Mouse (Mus musculus) CH12.LX (cell line): ENCODE data around the gene Gm49368. TPM values are rescaled to one million over a fixed set of nuclear protein-coding genes. Genes with fewer than 3 reads are reported as not detected.

Source experiments
- DNase-seq: peaks from one replicate; pipeline ENCODE4 v3.0.0-alpha.2; 2013; ENCODE audit errors: extremely low read depth
- H3K27ac ChIP-seq: 2 replicates; pipeline ENCODE4 v1.5.1; 2012; ENCODE audit warnings: low read depth, mild to moderate bottlenecking, control low read depth, moderate library complexity; ENCODE audit not compliant: insufficient read depth
- H3K27me3 ChIP-seq: replicated peaks from 2 replicates; pipeline ENCODE3; 2012; ENCODE audit warnings: inconsistent platforms
- H3K36me3 ChIP-seq, 2 experiments: replicated peaks in 1 of 2; 2 replicates each; pipeline versions ENCODE3 to v1.6.1; 2012; ENCODE audit warnings: inconsistent platforms in 1 of 2, low read length in 1 of 2, mild to moderate bottlenecking in 1 of 2, mixed read lengths in 1 of 2, moderate library complexity in 1 of 2; ENCODE audit not compliant: control insufficient read depth in 1 of 2, insufficient read depth in 1 of 2
- H3K4me1 ChIP-seq, 2 experiments: 2 replicates each; pipeline ENCODE4 v1.6.1; 2012; ENCODE audit warnings: inconsistent platforms in 1 of 2, moderate library complexity in 1 of 2; ENCODE audit not compliant: insufficient read depth in 2 of 2, control insufficient read depth in 1 of 2
- H3K4me2 ChIP-seq: 2 replicates; pipeline ENCODE4 v1.6.1; 2012; ENCODE audit warnings: low read depth, mild to moderate bottlenecking, control low read depth; ENCODE audit not compliant: poor library complexity, insufficient read depth, severe bottlenecking
- H3K4me3 ChIP-seq, 3 experiments: fragments of 150-350 bp in 1 of 3; sonication (generic) in 1 of 3; replicated peaks in 1 of 3; 2 replicates each; pipeline versions ENCODE3 to v1.5.1; 2011 to 2012; ENCODE audit warnings: low read depth in 2 of 3, low read length in 2 of 3, mild to moderate bottlenecking in 2 of 3, moderate library complexity in 2 of 3, control low read depth in 1 of 3, improper control_type of control experiment in 1 of 3, inconsistent platforms in 1 of 3, mixed read lengths in 1 of 3; ENCODE audit not compliant: poor library complexity in 1 of 3
- H3K79me2 ChIP-seq: replicated peaks from 2 replicates; pipeline ENCODE4 v1.6.1; 2012; ENCODE audit warnings: mild to moderate bottlenecking, moderate library complexity; ENCODE audit not compliant: control insufficient read depth, poor library complexity, insufficient read depth, severe bottlenecking; ENCODE audit errors: extremely low read depth
- H3K9ac ChIP-seq: 2 replicates; pipeline ENCODE4 v1.6.1; 2012; ENCODE audit warnings: low read depth, mild to moderate bottlenecking, control low read depth, moderate library complexity; ENCODE audit not compliant: insufficient read depth
- H3K9me3 ChIP-seq: replicated peaks from 2 replicates; pipeline ENCODE3; 2012; ENCODE audit warnings: low read length, inconsistent platforms, mixed read lengths
- BHLHE40 ChIP-seq: IDR thresholded peaks from 2 replicates; pipeline ENCODE4 v1.6.1; 2011; ENCODE audit warnings: mild to moderate bottlenecking, low read depth, low read length, improper control_type of control experiment
- CHD1 ChIP-seq: IDR thresholded peaks from 2 replicates; pipeline ENCODE4 v1.6.1; 2012; ENCODE audit warnings: low read depth, low read length, improper control_type of control experiment, inconsistent platforms
- CTCF ChIP-seq, 2 experiments: IDR thresholded peaks in 1 of 2; conservative IDR thresholded peaks in 1 of 2; 2 replicates each; pipeline ENCODE4 v1.5.1; 2011 to 2012; ENCODE audit warnings: low read depth in 2 of 2, low read length in 2 of 2, improper control_type of control experiment in 1 of 2, inconsistent platforms in 1 of 2, mild to moderate bottlenecking in 1 of 2, moderate library complexity in 1 of 2
- E2F4 ChIP-seq: IDR thresholded peaks from 2 replicates; pipeline ENCODE4 v1.6.1; 2011; ENCODE audit warnings: low read depth, low read length, improper control_type of control experiment; ENCODE audit not compliant: insufficient replicate concordance
- ELF1 ChIP-seq: IDR thresholded peaks from 2 replicates; pipeline ENCODE4 v1.6.1; 2014; ENCODE audit warnings: low read depth, mild to moderate bottlenecking, inconsistent platforms, low read length, improper control_type of control experiment
- EP300 ChIP-seq: IDR thresholded peaks from 2 replicates; pipeline ENCODE4 v1.6.1; 2011; ENCODE audit warnings: low read length, improper control_type of control experiment
- ETS1 ChIP-seq: conservative IDR thresholded peaks from 2 replicates; pipeline ENCODE4 v1.6.1; 2012; ENCODE audit warnings: low read depth, mild to moderate bottlenecking, inconsistent platforms, low read length, improper control_type of control experiment, moderate library complexity
- GABPA ChIP-seq: IDR thresholded peaks from 2 replicates; pipeline ENCODE4 v1.6.1; 2012; ENCODE audit warnings: low read depth, low read length, improper control_type of control experiment, inconsistent platforms; ENCODE audit not compliant: insufficient replicate concordance
- IRF4 ChIP-seq: IDR thresholded peaks from 2 replicates; pipeline ENCODE4 v1.6.1; 2014; ENCODE audit warnings: low read depth, mild to moderate bottlenecking, inconsistent platforms, low read length, improper control_type of control experiment
- JUN ChIP-seq: IDR thresholded peaks from 2 replicates; pipeline ENCODE4 v1.6.1; 2011; ENCODE audit warnings: low read depth, mild to moderate bottlenecking, low read length, improper control_type of control experiment, moderate library complexity; ENCODE audit not compliant: insufficient read depth
- JUND ChIP-seq: conservative IDR thresholded peaks from 2 replicates; pipeline ENCODE4 v1.6.1; 2011; ENCODE audit warnings: low read depth, low read length, improper control_type of control experiment
- MAZ ChIP-seq: IDR thresholded peaks from 2 replicates; pipeline ENCODE4 v1.6.1; 2012; ENCODE audit warnings: low read depth, mild to moderate bottlenecking, inconsistent platforms, low read length, improper control_type of control experiment, moderate library complexity
- MXI1 ChIP-seq: IDR thresholded peaks from 2 replicates; pipeline ENCODE4 v1.6.1; 2011; ENCODE audit warnings: mild to moderate bottlenecking, low read depth, low read length, improper control_type of control experiment
- MYC ChIP-seq: IDR thresholded peaks from 2 replicates; pipeline ENCODE4 v1.6.1; 2011; ENCODE audit warnings: low read depth, mild to moderate bottlenecking, improper control_type of control experiment, low read length
- NELFE ChIP-seq: IDR thresholded peaks from 2 replicates; pipeline ENCODE4 v1.6.1; 2011; ENCODE audit warnings: low read depth, low read length, improper control_type of control experiment
- NRF1 ChIP-seq: IDR thresholded peaks from 2 replicates; pipeline ENCODE4 v1.6.1; 2014; ENCODE audit warnings: low read depth, mild to moderate bottlenecking, inconsistent platforms, low read length, improper control_type of control experiment, moderate library complexity
- PAX5 ChIP-seq: IDR thresholded peaks from 2 replicates; pipeline ENCODE4 v1.6.1; 2012; ENCODE audit warnings: low read length, inconsistent platforms, mixed read lengths
- POLR2A ChIP-seq: IDR thresholded peaks from 2 replicates; pipeline ENCODE4 v1.6.1; 2011; ENCODE audit warnings: low read depth, mild to moderate bottlenecking, improper control_type of control experiment, low read length
- POLR2AphosphoS2 ChIP-seq: IDR thresholded peaks from 2 replicates; pipeline ENCODE4 v1.6.1; 2011; ENCODE audit warnings: low read depth, low read length, improper control_type of control experiment
- RAD21 ChIP-seq: IDR thresholded peaks from 2 replicates; pipeline ENCODE4 v1.6.1; 2011; ENCODE audit warnings: low read depth, mild to moderate bottlenecking, low read length, improper control_type of control experiment, moderate library complexity
- SIN3A ChIP-seq: IDR thresholded peaks from 2 replicates; pipeline ENCODE4 v1.6.1; 2012; ENCODE audit warnings: low read length, improper control_type of control experiment, inconsistent platforms
- TBP ChIP-seq: conservative IDR thresholded peaks from 2 replicates; pipeline ENCODE4 v1.6.1; 2011; ENCODE audit warnings: low read depth, low read length, improper control_type of control experiment
- TCF12 ChIP-seq: IDR thresholded peaks from 2 replicates; pipeline ENCODE4 v1.6.1; 2014; ENCODE audit warnings: low read depth, mild to moderate bottlenecking, inconsistent platforms, low read length, improper control_type of control experiment
- ZC3H11A ChIP-seq: IDR thresholded peaks from 2 replicates; pipeline ENCODE4 v1.6.1; 2012; ENCODE audit warnings: low read depth, mild to moderate bottlenecking, inconsistent platforms, low read length, improper control_type of control experiment
- ZNF384 ChIP-seq: IDR thresholded peaks from 2 replicates; pipeline ENCODE4 v1.6.1; 2012; ENCODE audit warnings: low read depth, low read length, improper control_type of control experiment, inconsistent platforms
- dilution Hi-C: fragments of 300-500 bp; cut with MboI; formaldehyde crosslinking; loops from 2 replicates; pipeline ENCODE4 v1.14.3; 2020; ENCODE audit warnings: low sequenced_read_pairs; ENCODE audit not compliant: extremely low pct_unique_long_range_greater_than_20kb, extremely low pct_ligation_motif_present
- in situ Hi-C: fragments of 300-500 bp; cut with MboI; formaldehyde crosslinking; loops from 3 replicates; pipeline ENCODE4 v1.14.3; 2019; ENCODE audit warnings: low sequenced_read_pairs, low pct_ligation_motif_present, low pct_unique_long_range_greater_than_20kb, mixed read lengths
- polyA plus RNA-seq: library from polyadenylated mRNA; unstranded; fragments of >175 nt; gene quantifications from 2 replicates; pipeline ENCODE4 v1.2.1, GENCODE M21; 2012; ENCODE audit warnings: low read depth; ENCODE audit not compliant: insufficient read length
- total RNA-seq, 2 experiments: library from RNA; depleted of rRNA; stranded (reverse); fragments of 300-350 nt in 1 of 2; fragments of >200 nt in 1 of 2; gene quantifications; 2 replicates each; pipeline ENCODE4 v1.2.3; 2012 to 2014

Gm49368 gene
- total and polyA plus RNA-seq, 3 experiments: not detected

DNA sequence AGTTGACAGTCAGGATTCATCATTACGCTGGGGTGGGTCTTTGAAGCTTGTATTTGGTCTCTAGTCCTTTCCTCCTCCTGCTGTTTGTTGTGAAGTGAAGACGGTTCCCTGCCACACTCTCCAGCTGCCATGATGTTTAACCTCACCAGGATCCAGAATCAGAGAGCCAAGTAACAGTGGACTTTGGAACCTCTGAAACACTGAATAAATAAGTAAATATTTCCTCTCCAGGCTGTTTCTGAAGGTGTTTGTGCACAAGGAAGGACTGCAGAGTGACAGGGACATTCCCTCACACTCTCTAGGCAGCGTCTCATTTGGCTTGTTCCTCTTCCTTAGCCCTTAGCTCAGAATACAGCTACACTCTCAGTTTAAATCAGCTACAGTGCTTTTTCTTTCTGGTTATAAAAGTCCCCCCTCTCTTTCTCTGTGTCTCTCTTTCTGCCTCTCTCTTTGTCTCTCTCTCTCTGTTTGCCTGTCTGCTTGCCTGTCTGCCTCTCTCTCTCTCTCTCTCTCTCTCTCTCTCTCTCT lies 5.5 kb upstream of the Gm49368 start:
- Histone ChIP-seq H3K4me1 (peaks cover 6 to 52% of the 10 kb centered on the region in 2 experiments), H3K9ac (no peak overlapping the region), H3K9me3 (no peaks in the 10 kb centered on the region), H3K36me3 (no peaks in the 10 kb centered on the region), H3K4me2 (no peak overlapping the region), H3K27ac (no peak overlapping the region), H3K27me3 (no peaks in the 10 kb centered on the region), H3K4me3 (no peak overlapping the region), H3K79me2 (no peaks in the 10 kb centered on the region)
- in situ Hi-C loops (no loop called here), dilution Hi-C loops (no loop called here)
- DNase-seq: no peak
- TF ChIP-seq IRF4: 0 out of 2 replicates have a peak, but pooled peaks have one; percentile 52
- TF ChIP-seq POLR2A: no peak

GRCm38 (mm10) chr7:128057860-128058259 lies 4.6 kb upstream of the Gm49368 start:
- no peak for TF ChIP-seq PAX5
- no peak for TF ChIP-seq JUN
- Histone ChIP-seq H3K9me3 (no peaks in the 10 kb centered on the region), H3K36me3 (no peaks in the 10 kb centered on the region), H3K4me2 (no peak overlapping the region), H3K27ac (no peak overlapping the region), H3K4me3 (no peak overlapping the region), H3K9ac (no peak overlapping the region), H3K79me2 (no peaks in the 10 kb centered on the region), H3K27me3 (no peaks in the 10 kb centered on the region), H3K4me1 (peaks cover 6 to 61% of the 10 kb centered on the region in 2 experiments)
- in situ Hi-C loops: no loop called here
- dilution Hi-C loops: no loop called here
- DNase-seq: no peak

DNA sequence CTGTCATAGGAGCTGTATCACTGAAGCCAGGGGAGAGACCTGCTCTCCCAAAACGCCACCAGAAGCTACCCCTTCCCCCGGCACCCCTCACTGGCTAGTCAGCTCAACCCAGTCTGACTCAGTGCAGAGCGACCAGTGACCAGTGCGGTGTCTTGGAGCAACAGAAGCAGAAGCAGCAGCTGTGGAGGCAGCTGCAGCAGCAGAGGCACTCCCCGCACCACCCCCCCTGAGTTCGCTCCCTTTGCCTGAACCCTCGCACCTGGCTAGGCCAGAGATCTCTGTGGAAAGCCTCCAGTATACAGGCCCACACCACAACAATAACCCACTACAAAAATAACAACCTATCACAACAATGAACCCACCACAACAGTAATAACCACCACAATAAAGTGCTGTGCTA lies 3.9 kb upstream of the Gm49368 start:
- Histone ChIP-seq H3K27me3 (no peaks in the 10 kb centered on the region), H3K4me3 (no peak overlapping the region), H3K9me3 (no peaks in the 10 kb centered on the region), H3K4me1 (peaks cover 6 to 57% of the 10 kb centered on the region in 2 experiments), H3K27ac (no peak overlapping the region), H3K9ac (no peak overlapping the region), H3K36me3 (no peaks in the 10 kb centered on the region), H3K79me2 (no peaks in the 10 kb centered on the region), H3K4me2 (no peak overlapping the region)
- no peak for TF ChIP-seq GABPA
- TF ChIP-seq ZNF384: no peak
- no peak for TF ChIP-seq NELFE
- TF ChIP-seq CTCF (conservative IDR thresholded peaks at IDR 0.05 in 1 of 2, IDR thresholded peaks at IDR 0.05 in 1 of 2; ENCODE audit: low read depth in 2 of 2, low read length in 2 of 2): no peak
- TF ChIP-seq EP300: peak; percentile 40; the same call in 1 of the 2 replicates
- no peak for TF ChIP-seq MAZ
- TF ChIP-seq TCF12: peak; percentile 88
- no peak for TF ChIP-seq MXI1
- TF ChIP-seq ZC3H11A: no peak
- TF ChIP-seq MYC: no peak
- TF ChIP-seq RAD21: no peak
- TF ChIP-seq SIN3A: no peak
- TF ChIP-seq IRF4: no peak
- no peak for TF ChIP-seq BHLHE40
- no peak for TF ChIP-seq CHD1
- TF ChIP-seq NRF1: no peak
- no peak for TF ChIP-seq E2F4
- no peak for TF ChIP-seq JUND
- no peak for TF ChIP-seq TBP
- no peak for TF ChIP-seq ELF1
- TF ChIP-seq ETS1: peak; percentile 44; the same call in 1 of the 2 replicates
- no peak for TF ChIP-seq JUN
- TF ChIP-seq POLR2AphosphoS2: no peak
- dilution Hi-C loops: no loop called here
- in situ Hi-C loops: no loop called here
- DNase-seq: peak; percentile 53
